Mouse (Mus musculus) heart, embryonic 10.5 days (tissue): ENCODE measurements around the gene Rps21. TPM values are rescaled to one million over a fixed set of nuclear protein-coding genes. Genes with fewer than 3 reads are reported as not detected.

Experiments
- DNase-seq: peaks from one replicate; pipeline ENCODE4 v3.0.0-alpha.2; 2017; ENCODE audit warnings: low spot score
- H3K27ac ChIP-seq: fragments of 300-500 bp; sonication (generic); 2 replicates; pipeline ENCODE4 v1.5.1; 2016; ENCODE audit warnings: mild to moderate bottlenecking
- H3K27me3 ChIP-seq: fragments of 300-500 bp; sonication (generic); 2 replicates; pipeline ENCODE4 v1.6.1; 2016; ENCODE audit warnings: mild to moderate bottlenecking; ENCODE audit not compliant: poor library complexity, insufficient read depth, severe bottlenecking
- H3K36me3 ChIP-seq: fragments of 300-500 bp; sonication (generic); 2 replicates; pipeline ENCODE4 v1.6.1; 2016; ENCODE audit warnings: mild to moderate bottlenecking, moderate library complexity
- H3K4me1 ChIP-seq: fragments of 300-500 bp; sonication (generic); 2 replicates; pipeline ENCODE4 v1.6.1; 2016; ENCODE audit warnings: mild to moderate bottlenecking
- H3K4me3 ChIP-seq: fragments of 300-500 bp; sonication (generic); 2 replicates; pipeline ENCODE4 v1.5.1; 2016; ENCODE audit warnings: mild to moderate bottlenecking, moderate library complexity
- H3K9me3 ChIP-seq: fragments of 300-500 bp; sonication (generic); 2 replicates; pipeline ENCODE4 v1.6.1; 2016; ENCODE audit warnings: mild to moderate bottlenecking, moderate library complexity
- WGBS: fragments of 180-500 bp; shearing (Covaris S2); methylation state at CpG from one replicate; pipeline ENCODE4 v1.1.7; 2016; 5-methylcytosine and 5-hydroxymethylcytosine counted together
- polyA plus RNA-seq: library from polyadenylated mRNA; unstranded; fragments of >200 nt; fragmentation: Nextera tagmentation; extraction: Ambion mirVana; gene quantifications from 2 replicates; pipeline ENCODE4 v1.2.1, GENCODE M21; 2016

The Rps21 gene
- polyA plus RNA-seq, 1 experiment from 2014 or later, result 360 TPM

DNA sequence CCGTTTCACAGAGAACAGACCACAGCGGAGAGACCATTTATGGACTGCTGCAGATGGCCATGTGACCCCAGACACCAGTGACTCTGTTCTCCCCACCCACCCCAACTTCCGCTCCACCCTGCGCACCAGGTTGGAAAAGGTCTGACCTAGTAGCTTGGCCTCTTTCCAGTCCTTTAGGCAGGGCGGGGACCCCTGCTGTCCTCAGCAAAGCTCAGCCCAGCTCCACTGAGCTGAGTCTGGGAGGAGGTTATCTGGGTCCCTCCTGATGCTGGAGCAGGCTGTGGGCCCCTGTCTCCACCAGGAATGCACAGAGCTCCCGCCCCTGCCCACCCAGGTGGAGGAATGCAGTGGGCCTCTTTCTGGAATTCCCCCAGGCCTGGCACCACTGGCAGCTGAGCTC, 22.2 kb upstream of the Rps21 start:
- Histone ChIP-seq H3K9me3 (no peaks in the 10 kb centered on the region), H3K4me1 (peaks cover 67% of the 10 kb centered on the region), H3K36me3 (no peaks in the 10 kb centered on the region), H3K27me3 (no peaks in the 10 kb centered on the region), H3K4me3 (peak overlapping the region; percentile 16; the same call in 1 of the 2 replicates), H3K27ac (peak overlapping the region; percentile 85)
- 46% methylated on average over 6 of the region's 6 CpGs for WGBS
- no peak for DNase-seq

GRCm38 (mm10) chr2:180235788-180236187, 21.4 kb upstream of the Rps21 start:
- H3K27me3 ChIP-seq, result no peaks in the 10 kb centered on the region
- DNase-seq, result no peak
- no peaks in the 10 kb centered on the region for H3K9me3 ChIP-seq
- peak overlapping the region; percentile 85 for H3K27ac ChIP-seq
- H3K4me3 ChIP-seq, result no peak overlapping the region
- WGBS, result 73% methylated on average over 4 of the region's 4 CpGs
- no peaks in the 10 kb centered on the region for H3K36me3 ChIP-seq
- H3K4me1 ChIP-seq, result peaks cover 64% of the 10 kb centered on the region

DNA sequence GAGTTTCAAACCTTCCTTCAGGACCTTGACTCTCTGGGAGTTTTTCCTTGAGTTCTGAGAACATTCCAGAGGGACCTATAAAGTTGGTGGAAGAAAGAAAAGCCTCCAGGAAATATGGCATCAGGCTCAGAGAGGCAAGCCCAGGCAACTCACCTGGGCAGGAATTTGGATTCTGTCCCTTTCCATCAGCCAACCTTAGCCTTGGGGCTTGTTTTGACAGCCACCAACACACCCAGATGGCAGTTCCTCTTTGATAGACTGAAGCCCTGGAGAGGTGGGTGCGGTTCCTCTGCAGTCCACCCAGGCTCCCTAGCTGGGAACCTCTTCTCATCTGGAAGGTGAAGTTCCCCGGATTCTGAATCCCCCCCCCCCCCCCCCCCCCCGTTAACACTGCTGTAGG, 20.7 kb upstream of the Rps21 start:
- no peaks in the 10 kb centered on the region for H3K27me3 ChIP-seq
- no peak for DNase-seq
- H3K9me3 ChIP-seq, result no peaks in the 10 kb centered on the region
- H3K36me3 ChIP-seq, result no peaks in the 10 kb centered on the region
- H3K27ac ChIP-seq, result peak overlapping the region; percentile 85; the same call in 1 of the 2 replicates
- 57% methylated on average over 2 of the region's 3 CpGs for WGBS
- no peak overlapping the region for H3K4me3 ChIP-seq
- peaks cover 62% of the 10 kb centered on the region for H3K4me1 ChIP-seq

GRCm38 (mm10) chr2:180236930-180237329, 20.2 kb upstream of the Rps21 start:
- Histone ChIP-seq H3K4me3 (no peak overlapping the region), H3K4me1 (peaks cover 57% of the 10 kb centered on the region), H3K27me3 (no peaks in the 10 kb centered on the region), H3K27ac (no peak overlapping the region), H3K9me3 (no peaks in the 10 kb centered on the region), H3K36me3 (no peaks in the 10 kb centered on the region)
- DNase-seq, result no peak
- 64% methylated on average over 3 of the region's 3 CpGs for WGBS

GRCm38 (mm10) chr2:180237601-180238345, 19.4 kb upstream of the Rps21 start:
- H3K4me3 ChIP-seq, result no peak overlapping the region
- no peaks in the 10 kb centered on the region for H3K27me3 ChIP-seq
- 81% methylated on average over 7 of the region's 7 CpGs for WGBS
- no peak overlapping the region for H3K27ac ChIP-seq
- H3K9me3 ChIP-seq, result no peaks in the 10 kb centered on the region
- peaks cover 49% of the 10 kb centered on the region for H3K4me1 ChIP-seq
- H3K36me3 ChIP-seq, result no peaks in the 10 kb centered on the region
- no peak for DNase-seq

GRCm38 (mm10) chr2:180238591-180238990, 18.6 kb upstream of the Rps21 start:
- H3K9me3 ChIP-seq, result no peaks in the 10 kb centered on the region
- DNase-seq, result no peak
- H3K4me3 ChIP-seq, result no peak overlapping the region
- H3K4me1 ChIP-seq, result peaks cover 41% of the 10 kb centered on the region
- H3K27me3 ChIP-seq, result no peaks in the 10 kb centered on the region
- no peak overlapping the region for H3K27ac ChIP-seq
- H3K36me3 ChIP-seq, result no peaks in the 10 kb centered on the region
- 35% methylated on average over 5 of the region's 5 CpGs for WGBS

DNA sequence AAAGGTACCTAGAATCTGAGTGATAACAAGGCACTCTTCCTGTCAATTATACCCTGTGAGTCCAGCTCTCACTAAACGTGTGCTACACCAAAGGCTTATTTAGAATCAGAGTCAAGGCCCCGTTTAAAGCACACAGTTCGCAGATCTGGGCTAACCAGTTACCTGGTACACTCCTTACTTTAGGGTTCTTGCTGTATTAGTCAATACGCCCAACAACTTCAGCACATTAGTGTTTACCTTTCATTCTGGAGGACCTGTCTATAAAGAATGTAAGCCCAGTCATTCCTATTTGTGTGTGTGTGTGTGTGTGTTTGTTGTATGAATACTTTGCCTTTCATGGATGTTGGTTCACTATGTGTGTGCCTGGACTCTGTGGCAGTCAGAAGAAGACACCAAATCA, 14.1 kb upstream of the Rps21 start:
- H3K4me1 ChIP-seq, result peaks cover 10% of the 10 kb centered on the region
- no peak overlapping the region for H3K27ac ChIP-seq
- no peaks in the 10 kb centered on the region for H3K9me3 ChIP-seq
- DNase-seq, result no peak
- 80% methylated on average over 4 of the region's 4 CpGs for WGBS
- H3K36me3 ChIP-seq, result no peaks in the 10 kb centered on the region
- no peak overlapping the region for H3K4me3 ChIP-seq
- H3K27me3 ChIP-seq, result no peaks in the 10 kb centered on the region

DNA sequence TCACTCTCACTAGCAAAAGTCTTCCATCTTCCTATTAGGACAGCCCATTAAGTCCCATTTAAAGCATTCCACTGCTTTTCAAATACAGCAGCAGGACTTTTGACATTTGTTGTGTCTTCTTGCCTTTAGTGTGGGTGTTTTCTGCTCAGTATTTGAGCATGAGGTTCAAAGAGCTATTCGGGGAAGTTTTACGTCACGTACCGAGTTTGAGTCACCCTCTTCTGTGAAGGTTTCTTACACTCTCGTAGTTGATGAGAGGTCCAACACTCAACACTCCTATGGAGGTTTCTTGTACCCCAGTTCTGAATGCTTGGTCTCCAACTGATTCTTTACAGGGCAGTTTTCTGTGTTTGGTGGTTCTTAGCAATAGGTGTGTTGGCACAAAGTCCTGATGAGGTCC, 9.3 kb upstream of the Rps21 start:
- WGBS, result 84% methylated on average over 5 of the region's 5 CpGs

GRCm38 (mm10) chr2:180248947-180249660, 8.1 kb upstream of the Rps21 start:
- no peaks in the 10 kb centered on the region for H3K36me3 ChIP-seq
- H3K4me1 ChIP-seq, result peaks cover 14% of the 10 kb centered on the region
- H3K27ac ChIP-seq, result peak overlapping the region; percentile 44; the same call in 1 of the 2 replicates
- 67% methylated on average over 9 of the region's 9 CpGs for WGBS
- H3K4me3 ChIP-seq, result no peak overlapping the region
- no peak for DNase-seq
- H3K27me3 ChIP-seq, result no peaks in the 10 kb centered on the region
- no peaks in the 10 kb centered on the region for H3K9me3 ChIP-seq

More for the DNA sequence above, 9.3 kb upstream of the Rps21 start:
- Histone ChIP-seq H3K36me3 (no peaks in the 10 kb centered on the region), H3K4me1 (peaks cover 14% of the 10 kb centered on the region), H3K4me3 (no peak overlapping the region), H3K9me3 (no peaks in the 10 kb centered on the region), H3K27ac (no peak overlapping the region), H3K27me3 (no peaks in the 10 kb centered on the region)
- no peak for DNase-seq

- H3K27ac ChIP-seq, result 0 out of 2 replicates have a peak overlapping the region, but pooled peaks have one; percentile 1
- peak; percentile 92 for DNase-seq
Observed at GRCm38 (mm10) chr2:180250930-180251611, 6.1 kb upstream of the Rps21 start.

GRCm38 (mm10) chr2:180251838-180252237, 5.3 kb upstream of the Rps21 start:
- Histone ChIP-seq H3K27me3 (no peaks in the 10 kb centered on the region), H3K4me3 (no peak overlapping the region), H3K36me3 (no peaks in the 10 kb centered on the region), H3K27ac (no peak overlapping the region), H3K9me3 (no peaks in the 10 kb centered on the region), H3K4me1 (peaks cover 25% of the 10 kb centered on the region)
- 55% methylated on average over 3 of the region's 3 CpGs for WGBS
- no peak for DNase-seq

More at GRCm38 (mm10) chr2:180250930-180251611, 6.1 kb upstream of the Rps21 start:
- peaks cover 18% of the 10 kb centered on the region for H3K4me1 ChIP-seq
- 29% methylated on average over 11 of the region's 11 CpGs for WGBS
- no peaks in the 10 kb centered on the region for H3K9me3 ChIP-seq
- H3K27me3 ChIP-seq, result no peaks in the 10 kb centered on the region
- no peak overlapping the region for H3K4me3 ChIP-seq
- H3K36me3 ChIP-seq, result no peaks in the 10 kb centered on the region

DNA sequence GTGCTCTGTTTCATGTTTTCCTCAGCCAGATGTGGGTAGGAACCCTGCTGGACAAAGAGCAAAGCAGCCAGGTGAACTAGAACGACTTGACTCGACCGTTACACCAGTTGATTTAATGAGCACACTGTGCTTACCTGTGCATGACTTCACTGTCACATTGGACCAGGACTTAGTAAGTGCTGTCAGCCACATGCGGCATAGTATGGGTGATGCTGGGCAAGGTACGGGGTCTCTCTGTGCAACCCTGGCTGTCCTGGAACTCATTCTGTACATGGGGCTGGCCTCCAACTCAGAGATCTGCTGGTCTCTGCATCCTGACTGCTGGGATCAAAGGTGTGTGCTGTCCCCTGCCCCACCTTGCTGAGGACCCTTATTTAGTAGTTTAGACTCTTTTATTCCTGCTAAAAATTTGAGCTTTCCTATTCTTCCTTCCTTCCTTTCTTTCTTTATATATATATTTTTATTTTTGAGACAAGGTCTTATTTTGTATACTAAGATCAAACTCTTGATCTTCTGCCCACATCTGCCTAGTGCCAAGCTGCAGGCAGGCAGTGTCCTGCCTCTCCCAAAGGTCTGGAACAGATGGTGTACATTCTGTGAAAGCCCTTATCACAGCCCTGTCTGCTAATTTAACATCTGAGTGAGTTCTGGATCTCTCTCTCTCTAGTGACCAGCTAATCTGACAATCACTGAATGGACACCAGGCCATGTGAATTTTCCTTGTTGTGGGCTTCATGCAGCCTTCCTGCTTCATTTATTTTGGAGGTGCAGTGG, 2.6 kb upstream of the Rps21 start:
- no peak overlapping the region for H3K27ac ChIP-seq
- no peak for DNase-seq
- H3K36me3 ChIP-seq, result peaks cover 17% of the 10 kb centered on the region
- 92% methylated on average over 5 of the region's 5 CpGs for WGBS
- no peak overlapping the region for H3K4me3 ChIP-seq
- peaks cover 25% of the 10 kb centered on the region for H3K4me1 ChIP-seq
- H3K9me3 ChIP-seq, result no peaks in the 10 kb centered on the region
- H3K27me3 ChIP-seq, result no peaks in the 10 kb centered on the region
